Comparison of ENCODE assay signal across 9 mouse cellular contexts in the genomic region with DNA sequence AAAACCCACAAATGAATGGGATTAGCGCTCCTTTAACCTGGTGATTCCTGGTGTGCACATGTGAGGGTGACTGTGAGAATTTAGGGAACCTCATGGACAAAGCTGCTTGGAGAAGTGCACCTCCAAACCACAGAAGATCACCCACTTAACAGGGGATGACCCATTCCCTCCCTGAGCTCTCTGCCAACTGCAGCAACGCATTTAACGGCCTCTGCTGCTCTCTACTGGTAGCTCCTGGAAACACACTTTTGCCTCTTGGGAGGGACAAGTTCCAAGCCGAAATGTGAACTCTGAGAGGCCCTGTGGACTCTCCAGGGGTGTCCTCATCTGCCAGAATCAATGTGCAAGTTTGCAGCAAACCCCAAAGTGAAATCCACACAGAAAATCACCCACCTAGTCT. TPM values are rescaled to one million over a fixed set of nuclear protein-coding genes. Genes with fewer than 3 reads are reported as not detected.
DNase-seq lines count a peak whose midpoint lies in the region; ATAC-seq lines count a peak whose summit lies in the region.
"Had no signal": no experiment of that assay in that cellular context is flagged by ENCODE, and none has a peak within 500 bp of the region (broad histone marks: within the 10 kb centered on the region; RNA-seq: fewer than 3 reads in every experiment).

No protein-coding gene starts in this region.

- peak; percentile 34; the same call in 1 of the 2 replicates for ATAC-seq in intestine, embryonic 14.5 days (replicated peaks; ENCODE audit: low FRiP score, low TSS enrichment, low read depth)
- no peak for ATAC-seq in intestine, embryonic 15.5 days
- no peak for ATAC-seq in midbrain, embryonic 14.5 days (ENCODE audit: low FRiP score, low TSS enrichment)

- H3K9me3 ChIP-seq in intestine, embryonic 14.5 days (ENCODE audit: control insufficient read depth, low read length): no peaks in the 10 kb centered on the region
- H3K9me3 ChIP-seq in intestine, embryonic 15.5 days: no peaks in the 10 kb centered on the region
- no peaks in the 10 kb centered on the region for H3K9me3 ChIP-seq in midbrain, embryonic 14.5 days (ENCODE audit: control insufficient read depth, low read length)
- H3K9me3 ChIP-seq: limb, embryonic 13.5 days had no signal

- no peak overlapping the region for H3K4me3 ChIP-seq in intestine, embryonic 14.5 days (ENCODE audit: low read depth, low read length)
- H3K4me3 ChIP-seq in intestine, embryonic 15.5 days (replicated peaks): no peak overlapping the region
- H3K4me3 ChIP-seq in midbrain, embryonic 14.5 days (replicated peaks; ENCODE audit: low read depth, low read length): no peak overlapping the region
- H3K4me3 ChIP-seq: limb, embryonic 13.5 days had no signal

- H3K9ac ChIP-seq in intestine, embryonic 14.5 days (ENCODE audit: low read length): no peak overlapping the region
- no peak overlapping the region for H3K9ac ChIP-seq in intestine, embryonic 15.5 days
- no peak overlapping the region for H3K9ac ChIP-seq in midbrain, embryonic 14.5 days (replicated peaks; ENCODE audit: low read length)
- H3K9ac ChIP-seq: limb, embryonic 13.5 days had no signal

- H3K27ac ChIP-seq in intestine, embryonic 14.5 days (ENCODE audit: low read depth): no peak overlapping the region
- H3K27ac ChIP-seq in intestine, embryonic 15.5 days: no peak overlapping the region
- H3K27ac ChIP-seq in midbrain, embryonic 14.5 days (replicated peaks; ENCODE audit: low read depth, low read length): no peak overlapping the region
- H3K27ac ChIP-seq: limb, embryonic 13.5 days had no signal

- no peaks in the 10 kb centered on the region for H3K27me3 ChIP-seq in intestine, embryonic 14.5 days (replicated peaks; ENCODE audit: control insufficient read depth, insufficient read depth, low read length)
- H3K27me3 ChIP-seq in intestine, embryonic 15.5 days (replicated peaks): no peaks in the 10 kb centered on the region
- peaks cover 12% of the 10 kb centered on the region; the same call in 1 of the 2 replicates for H3K27me3 ChIP-seq in midbrain, embryonic 14.5 days (ENCODE audit: control insufficient read depth, insufficient read depth, low read length)

- peak; percentile 95 for DNase-seq in intestine, embryonic 14.5 days (ENCODE audit: low spot score)
- peak; percentile 55 to 91 for DNase-seq in adrenal gland, adult (ENCODE audit: inconsistent age in 2 of 2, low spot score in 1 of 2)
- peak; percentile 69 to 73 for DNase-seq in cerebellum, postnatal 36 days
- DNase-seq in heart, adult 8-10 months (ENCODE audit: low spot score): peak; percentile 42
- DNase-seq in layer of hippocampus, postnatal 36 days: peak; percentile 64 to 80
- DNase-seq in midbrain, embryonic 14.5 days: peak; percentile 92
- DNase-seq in spleen, postnatal 10 days (ENCODE audit: low spot score in 2 of 2): peak; percentile 41 to 76

- no peaks in the 10 kb centered on the region; the same call in 1 of the 2 replicates for H3K4me1 ChIP-seq in intestine, embryonic 14.5 days (replicated peaks; ENCODE audit: control insufficient read depth, insufficient read depth, low read length)
- peaks cover 5% of the 10 kb centered on the region; the same call in 1 of the 2 replicates for H3K4me1 ChIP-seq in intestine, embryonic 15.5 days (replicated peaks)
- peaks cover 12% of the 10 kb centered on the region; the same call in 1 of the 2 replicates for H3K4me1 ChIP-seq in midbrain, embryonic 14.5 days (ENCODE audit: control insufficient read depth, insufficient read depth, low read length)

- H3K36me3 ChIP-seq in intestine, embryonic 14.5 days (ENCODE audit: control insufficient read depth, insufficient read depth, low read length): no peaks in the 10 kb centered on the region
- no peaks in the 10 kb centered on the region for H3K36me3 ChIP-seq in intestine, embryonic 15.5 days
- H3K36me3 ChIP-seq in midbrain, embryonic 14.5 days (ENCODE audit: control insufficient read depth, insufficient read depth, low read length): no peaks in the 10 kb centered on the region
- H3K36me3 ChIP-seq: limb, embryonic 13.5 days had no signal

- WGBS in intestine, embryonic 14.5 days: 28% methylated on average over 4 of the region's 4 CpGs
- WGBS in intestine, embryonic 15.5 days: 22% methylated on average over 4 of the region's 4 CpGs
- WGBS in midbrain, embryonic 14.5 days: 20% methylated on average over 4 of the region's 4 CpGs

- no peak overlapping the region for H3K4me2 ChIP-seq in intestine, embryonic 14.5 days (ENCODE audit: low read length)
- H3K4me2 ChIP-seq in intestine, embryonic 15.5 days (replicated peaks): no peak overlapping the region
- H3K4me2 ChIP-seq in midbrain, embryonic 14.5 days (ENCODE audit: low read length): no peak overlapping the region
- H3K4me2 ChIP-seq: limb, embryonic 13.5 days had no signal

RNA-seq across cellular contexts. Expression of a gene that starts 41.0 kb away (rescaled TPM):
- polyA plus RNA-seq in intestine, embryonic 14.5 days (2014; fragmentation: Nextera tagmentation; extraction: Ambion mirVana): 16.8 and 18.9 TPM in 2 replicates
- polyA plus RNA-seq in intestine, embryonic 15.5 days (2015; fragmentation: Nextera tagmentation; extraction: Ambion mirVana): 28.1 and 30.2 TPM in 2 replicates
- under 1 TPM in 1 of 4 experiments, not detected in 3; 0.11 TPM for total RNA-seq in heart, adult 8-10 months (2022)
- total RNA-seq in layer of hippocampus, postnatal 36 days (2021): not detected
- not detected in 2 replicates for polyA plus RNA-seq in midbrain, embryonic 14.5 days (2014; fragmentation: Nextera tagmentation; extraction: Ambion mirVana)
- polyA plus RNA-seq: limb, embryonic 13.5 days had no signal

RNA-seq across cellular contexts. Expression of a gene that starts 49.9 kb away (rescaled TPM):
- polyA plus RNA-seq in intestine, embryonic 14.5 days (2014; fragmentation: Nextera tagmentation; extraction: Ambion mirVana): 1.9 and 2.3 TPM in 2 replicates
- 2.4 and 2.6 TPM in 2 replicates for polyA plus RNA-seq in intestine, embryonic 15.5 days (2015; fragmentation: Nextera tagmentation; extraction: Ambion mirVana)
- 1 to 10 TPM; 1.9 to 3.8 (median 2.5) TPM for total RNA-seq in heart, adult 8-10 months (2022)
- total RNA-seq in layer of hippocampus, postnatal 36 days (2021): 10 to 100 TPM; 47.0 to 53.8 TPM
- 5.0 and 6.7 TPM in 2 replicates for polyA plus RNA-seq in midbrain, embryonic 14.5 days (2014; fragmentation: Nextera tagmentation; extraction: Ambion mirVana)

Comparison
In these comparisons a context has a peak if more than half of its experiments do, and no peak if none do; other contexts are left out.
1. DNase-seq: peak in every context shown above with its lines; median percentile 95 in intestine, embryonic 14.5 days; 92 in midbrain, embryonic 14.5 days; 73 in adrenal gland, adult; 72 in layer of hippocampus, postnatal 36 days; 71 in cerebellum, postnatal 36 days; 58 in spleen, postnatal 10 days; 42 in heart, adult 8-10 months.
2. RNA of a gene that starts 41.0 kb away (polyA plus RNA-seq): 28.1 to 30.2 TPM in intestine, embryonic 15.5 days and 16.8 to 18.9 TPM in intestine, embryonic 14.5 days; not detected in midbrain, embryonic 14.5 days; every median in the first group is over 10 times any median in the second.